Mouse (Mus musculus): ENCODE data around the gene 1700011M02Rik.
"Not testable (repeated sequence)": the region's sequence is repeated elsewhere in the genome, so short reads cannot be mapped to it uniquely, and the experiment has no call there.

1700011M02Rik gene

GRCm38 (mm10) chrX:102908587-102908986 lies at the start of gene 1700011M02Rik, which contains the start of gene Dmrtc1a:
TSS of gene 1700011M02Rik (plus strand) at chrX:102908905.
TSS of gene Dmrtc1a (minus strand) at chrX:102908687.
- DNase-seq, result not testable (repeated sequence)

- no peak for DNase-seq
Observed at GRCm38 (mm10) chrX:102867871-102868270, 40.8 kb upstream of the 1700011M02Rik start, which contains the start of gene 1700031F05Rik. TSS of gene 1700031F05Rik (minus strand) at chrX:102867971.

- DNase-seq, result not testable (repeated sequence)
Observed at GRCm38 (mm10) chrX:102914823-102915222, 6.1 kb downstream of the 1700011M02Rik start.

- peak; percentile 12 for DNase-seq
Observed at GRCm38 (mm10) chrX:102926707-102927106, 18.0 kb downstream of the 1700011M02Rik start.

- DNase-seq, result not testable (repeated sequence)
Observed at GRCm38 (mm10) chrX:102928072-102928471, 19.4 kb downstream of the 1700011M02Rik start, which contains the start of gene 1700018G05Rik. TSS of gene 1700018G05Rik (plus strand) at chrX:102928372.

GRCm38 (mm10) chrX:102932992-102933570 lies 24.4 kb downstream of the 1700011M02Rik start:
- no peak for DNase-seq

GRCm38 (mm10) chrX:102933571-102934394 lies 25.1 kb downstream of the 1700011M02Rik start:
- DNase-seq, result peak; percentile 59

GRCm38 (mm10) chrX:102934395-102934764 lies 25.7 kb downstream of the 1700011M02Rik start:
- no peak for DNase-seq

GRCm38 (mm10) chrX:102936743-102937142 lies 28.0 kb downstream of the 1700011M02Rik start:
- DNase-seq, result no peak

GRCm38 (mm10) chrX:102950136-102950535 lies 41.4 kb downstream of the 1700011M02Rik start:
- not testable (repeated sequence) for DNase-seq

- DNase-seq, result no peak
Observed at GRCm38 (mm10) chrX:102958917-102959316, 50.2 kb downstream of the 1700011M02Rik start.
